Mouse (Mus musculus) layer of hippocampus, postnatal 36 days (tissue): ENCODE results near the gene Cxcl15. TPM values are rescaled to one million over a fixed set of nuclear protein-coding genes. Genes with fewer than 3 reads are reported as not detected.

Experiments
- DNase-seq, 2 experiments: peaks; one replicate each; pipeline ENCODE4 v3.0.0; 2022
- total RNA-seq, 2 experiments: library from RNA; stranded (reverse); gene quantifications; 2 replicates each; pipeline ENCODE4 v1.2.3; 2021

The Cxcl15 gene
- not detected for total RNA-seq

GRCm38 (mm10) chr5:90794195-90794625 lies at the start of gene Cxcl15:
Cxcl15 (plus strand) TSS chr5:90794534.
- DNase-seq = no peak

GRCm38 (mm10) chr5:90753934-90754333 lies 40.4 kb upstream of the Cxcl15 start:
- DNase-seq = no peak

DNA sequence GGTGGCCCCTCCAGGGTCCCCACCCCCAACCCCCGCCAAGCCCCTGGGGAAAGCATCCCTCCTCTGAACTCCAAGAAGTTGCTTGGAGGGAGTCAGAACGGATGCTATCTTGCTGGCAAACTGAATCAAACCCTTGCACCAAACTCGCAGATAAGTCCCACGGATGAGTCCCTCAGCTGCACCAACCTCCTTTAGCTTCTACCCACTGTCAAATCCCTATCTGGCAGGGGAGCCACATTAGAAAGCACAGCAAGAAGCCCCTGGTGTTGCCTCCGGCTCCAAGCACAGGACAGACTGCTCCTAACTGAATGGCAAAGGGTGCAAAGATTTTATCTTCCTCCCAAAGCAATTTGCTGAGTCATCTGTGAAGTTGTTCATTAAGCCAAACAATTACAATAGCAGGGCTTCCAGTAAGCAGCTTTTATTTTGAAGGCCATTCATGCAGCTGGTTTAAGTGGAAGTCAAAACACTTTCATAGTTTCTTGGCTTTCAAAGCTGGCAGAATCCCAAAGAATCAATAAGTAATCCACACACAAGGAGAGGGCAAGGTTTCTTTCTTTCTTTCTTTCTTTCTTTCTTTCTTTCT lies 36.2 kb upstream of the Cxcl15 start:
- no peak for DNase-seq

- peak in 1 of 2 experiments; percentile 4 for DNase-seq
Measured at GRCm38 (mm10) chr5:90759077-90760065, 35.0 kb upstream of the Cxcl15 start, which contains the start of gene Cxcl5. Cxcl5 (plus strand) TSS chr5:90759360.

DNA sequence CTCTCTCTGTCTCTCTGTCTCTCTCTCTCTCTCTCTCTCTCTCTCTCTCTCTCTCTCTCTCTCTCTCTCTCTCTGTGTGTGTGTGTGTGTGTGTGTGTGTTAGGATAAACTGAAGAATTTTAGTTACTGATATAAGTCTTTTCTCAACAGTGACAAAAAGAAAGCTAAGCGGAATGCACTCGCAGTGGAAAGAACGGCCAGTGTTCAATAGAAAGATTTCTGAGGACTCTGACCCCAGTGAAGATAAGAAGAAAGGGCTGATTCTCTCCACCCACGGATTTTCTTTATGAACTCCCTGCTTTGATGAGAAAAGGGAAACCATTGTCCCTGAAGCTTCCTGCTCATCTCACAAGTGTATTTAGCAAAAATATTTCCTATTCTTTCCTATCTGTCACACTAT lies 34.0 kb upstream of the Cxcl15 start:
- DNase-seq = no peak

- DNase-seq = no peak
Measured at GRCm38 (mm10) chr5:90760844-90761243, 33.5 kb upstream of the Cxcl15 start.

DNA sequence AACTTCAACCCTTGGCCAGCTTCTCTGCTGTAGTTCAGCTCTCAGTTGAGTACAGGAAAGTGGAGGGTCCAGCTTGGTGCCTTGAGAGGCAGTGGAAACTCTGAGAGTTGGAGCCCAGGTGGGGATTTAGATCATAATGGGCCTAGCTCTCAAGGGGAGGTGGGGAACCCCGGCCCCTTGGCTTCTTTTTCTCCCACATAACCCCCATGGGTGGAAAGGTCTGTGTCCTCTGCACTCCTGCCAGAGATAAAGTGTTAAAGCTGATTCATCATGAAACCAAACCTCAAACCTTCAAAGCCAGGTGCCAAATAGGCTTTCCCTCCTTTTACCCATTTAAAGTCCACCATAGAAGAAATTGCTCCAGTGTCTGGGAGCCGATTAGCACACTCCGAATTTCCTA lies 32.5 kb upstream of the Cxcl15 start:
- DNase-seq = no peak

- no peak for DNase-seq
Measured at GRCm38 (mm10) chr5:90763912-90764665, 30.2 kb upstream of the Cxcl15 start.

DNA sequence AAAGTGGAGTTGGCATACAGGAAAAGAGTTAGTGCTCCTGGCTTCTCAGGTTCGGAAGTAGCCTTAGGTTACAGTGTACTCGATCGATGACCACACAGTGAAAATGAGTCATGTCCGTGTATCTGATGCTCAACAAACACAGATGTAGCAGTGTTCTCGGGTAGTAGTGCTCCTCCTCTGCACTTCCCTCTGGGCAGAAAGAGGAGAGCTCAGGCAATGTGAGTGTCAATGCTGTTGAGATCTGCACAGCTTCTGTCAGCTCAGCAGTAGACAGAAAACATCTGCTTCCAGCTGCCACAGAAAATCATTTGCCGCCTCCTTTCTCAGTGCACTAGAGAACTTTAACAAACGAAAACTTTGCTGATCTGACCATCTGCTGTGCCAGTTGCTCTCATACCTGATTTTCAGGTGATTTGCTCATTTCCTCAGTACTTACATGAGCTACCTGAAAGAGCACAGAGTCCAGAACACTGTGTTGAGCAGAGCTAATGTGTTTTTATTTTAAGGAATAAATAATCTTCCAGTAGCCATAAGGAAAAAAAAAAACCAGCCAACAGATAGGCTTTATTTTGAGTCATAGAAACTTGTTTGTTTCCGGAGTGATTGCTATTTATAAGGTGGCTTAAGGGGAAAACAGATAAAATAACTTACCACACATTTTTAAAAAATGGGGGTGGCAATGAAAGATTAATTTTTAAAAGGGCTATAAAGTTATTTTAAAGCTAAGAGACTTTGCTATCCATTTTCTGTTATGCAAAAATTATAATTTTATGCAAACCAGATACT lies 28.3 kb upstream of the Cxcl15 start:
- no peak for DNase-seq

GRCm38 (mm10) chr5:90768218-90768617 lies 26.1 kb upstream of the Cxcl15 start, which contains the start of gene Ppbp:
Ppbp (plus strand) TSS chr5:90768518.
- no peak for DNase-seq

DNA sequence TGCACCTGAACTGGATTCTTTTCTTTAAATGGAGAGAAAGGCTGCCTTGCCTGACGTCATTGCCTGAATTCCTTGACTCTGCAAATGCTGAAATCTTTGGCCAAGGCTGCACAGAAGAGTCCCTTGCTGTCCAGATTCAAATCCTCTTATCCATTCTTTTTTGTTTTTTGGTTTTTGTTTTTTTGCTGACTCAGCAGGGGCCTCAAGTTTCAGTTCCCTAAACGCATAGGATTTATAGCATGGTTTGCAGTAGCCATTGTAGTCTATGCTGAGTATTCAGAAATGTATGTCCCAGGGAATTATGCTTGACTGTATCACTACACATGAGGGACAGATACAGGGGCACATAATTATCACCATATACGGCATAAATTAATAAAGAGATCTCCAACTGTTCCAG lies 23.0 kb upstream of the Cxcl15 start:
- DNase-seq = no peak

GRCm38 (mm10) chr5:90771880-90772653 lies 22.3 kb upstream of the Cxcl15 start, which contains the start of gene Pf4:
Pf4 (plus strand) TSS chr5:90772435.
- no peak for DNase-seq

GRCm38 (mm10) chr5:90775562-90775961 lies 18.8 kb upstream of the Cxcl15 start:
- no peak for DNase-seq

DNA sequence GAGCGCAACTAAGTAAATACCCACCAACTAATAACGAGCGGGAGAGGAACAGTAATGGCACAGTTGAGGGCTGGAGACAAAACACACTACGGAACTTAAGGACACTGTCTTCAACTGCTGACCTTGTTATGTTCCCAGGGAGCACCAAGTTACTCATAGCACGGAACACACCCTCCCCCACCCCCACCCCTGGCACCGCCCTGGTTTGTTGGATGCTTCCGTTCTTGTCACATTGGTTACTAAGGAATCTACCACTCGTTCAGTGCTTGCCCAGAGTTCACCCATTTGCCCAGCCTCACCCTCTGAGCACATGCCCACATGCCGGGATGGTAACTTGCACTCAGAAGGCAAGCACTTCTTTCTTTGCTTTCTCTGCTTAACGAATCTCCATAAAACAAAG lies 16.7 kb upstream of the Cxcl15 start:
- no peak for DNase-seq

- no peak for DNase-seq
Measured at GRCm38 (mm10) chr5:90778856-90779255, 15.5 kb upstream of the Cxcl15 start.

GRCm38 (mm10) chr5:90783697-90784096 lies 10.6 kb upstream of the Cxcl15 start:
- no peak for DNase-seq

- DNase-seq = peak in 1 of 2 experiments; percentile 2
Measured at GRCm38 (mm10) chr5:90785659-90786588, 8.4 kb upstream of the Cxcl15 start, which contains the start of gene Cxcl3. Cxcl3 (plus strand) TSS chr5:90786103.

GRCm38 (mm10) chr5:90788114-90788513 lies 6.2 kb upstream of the Cxcl15 start:
- DNase-seq = no peak

DNA sequence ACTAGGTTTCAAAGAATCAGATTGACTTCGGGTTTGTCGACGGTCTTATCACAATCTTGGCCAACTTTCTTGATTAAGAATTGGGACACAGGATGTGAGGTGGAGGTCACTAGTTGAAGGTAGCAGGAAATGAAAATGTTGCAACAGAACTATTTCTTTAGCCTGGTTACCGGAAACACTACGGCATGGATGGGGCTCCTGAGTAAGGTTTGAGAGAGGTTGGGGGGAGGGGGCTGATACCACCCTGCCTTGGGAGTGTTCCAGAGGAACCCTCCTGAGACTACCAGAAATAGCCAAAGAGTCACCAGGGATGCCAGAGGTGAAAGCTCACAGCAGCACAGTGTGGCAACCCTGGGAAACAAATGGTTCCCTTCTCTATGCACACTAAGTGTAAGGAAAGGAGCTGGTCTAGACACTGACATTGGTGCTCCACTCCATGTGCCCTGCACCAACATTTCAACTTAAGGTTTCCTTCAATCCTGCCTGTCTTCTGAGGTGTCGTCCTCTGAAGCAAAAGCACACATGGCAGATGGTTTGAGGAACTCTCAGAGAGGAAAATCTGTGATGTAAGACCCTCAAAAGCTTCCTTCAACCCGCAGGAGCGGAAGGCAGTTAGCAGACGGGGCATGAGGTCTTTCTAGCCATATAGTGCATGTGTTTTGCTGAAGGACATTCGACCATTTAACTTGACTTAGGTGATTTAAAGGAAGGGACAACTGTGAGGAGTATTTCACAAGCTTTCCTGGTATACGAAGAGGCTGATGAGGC lies 4.8 kb upstream of the Cxcl15 start:
- DNase-seq = no peak
